Mouse (Mus musculus): ENCODE results near the gene Mlxip. TPM values are rescaled to one million over a fixed set of nuclear protein-coding genes. Genes with fewer than 3 reads are reported as not detected.

Gene Mlxip
- polyA plus RNA-seq, 1 experiment from 2014 or later: 12.4 TPM

DNA sequence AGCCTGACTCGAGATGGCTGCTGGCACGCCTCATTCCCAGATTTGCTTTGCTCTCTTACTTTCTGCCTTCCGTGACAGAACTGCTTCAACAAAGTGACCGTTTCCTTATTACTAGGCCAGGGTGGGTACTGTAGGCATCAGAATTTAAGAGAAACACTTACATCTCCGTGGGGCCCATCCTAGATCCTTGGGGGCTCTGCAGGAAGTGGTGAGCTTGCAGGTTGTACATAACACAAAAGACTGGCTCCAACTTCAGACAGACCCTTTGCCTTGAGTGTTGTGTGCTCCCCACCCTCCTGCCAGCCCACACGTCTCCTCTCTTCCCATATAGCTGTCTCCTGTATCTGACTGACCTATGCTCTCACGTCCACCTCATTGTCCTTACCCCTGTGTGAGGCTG lies 57.3 kb downstream of the Mlxip start:
- Histone ChIP-seq H3K4me3 (ENCODE audit: low read length) (no peak overlapping the region), H3K27ac (ENCODE audit: low read length) (no peak overlapping the region), H3K9ac (ENCODE audit: low read length) (no peak overlapping the region), H3K4me1 (ENCODE audit: control insufficient read depth, insufficient read depth, low read length) (no peaks in the 10 kb centered on the region), H3K27me3 (ENCODE audit: control insufficient read depth, insufficient read depth, low read length) (no peaks in the 10 kb centered on the region), H3K36me3 (ENCODE audit: control insufficient read depth, insufficient read depth) (peaks cover 47% of the 10 kb centered on the region), H3K9me3 (replicated peaks; ENCODE audit: control insufficient read depth, low read length) (no peaks in the 10 kb centered on the region), H3K4me2 (ENCODE audit: low read depth, low read length) (no peak overlapping the region)
- WGBS: 90% methylated on average over 7 of the region's 7 CpGs
- no peak for ATAC-seq (replicated peaks; ENCODE audit: extremely low read depth, insufficient read depth, low FRiP score)

DNA sequence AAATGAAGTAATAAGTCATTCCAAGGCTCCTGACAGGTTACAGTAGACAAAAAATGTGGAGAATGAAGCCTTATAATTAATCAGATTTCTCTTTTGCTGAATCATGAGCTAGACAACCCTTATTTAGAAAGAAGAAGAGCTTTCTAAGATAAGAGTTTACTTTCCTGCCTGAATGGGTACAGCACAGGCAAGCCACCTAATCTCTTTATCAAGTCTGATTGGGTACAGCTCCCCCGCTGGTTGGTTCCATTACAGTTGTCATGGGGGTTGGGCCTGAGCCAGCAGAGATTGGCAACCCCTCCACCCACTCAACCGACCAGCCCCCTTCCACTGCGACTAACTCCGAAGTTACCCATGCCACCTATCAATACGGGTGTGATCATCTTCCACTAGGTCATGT lies 66.8 kb downstream of the Mlxip start:
- no peaks in the 10 kb centered on the region for H3K27me3 ChIP-seq (ENCODE audit: control insufficient read depth, insufficient read depth, low read length)
- WGBS: 46% methylated on average over 5 of the region's 5 CpGs
- no peaks in the 10 kb centered on the region for H3K4me1 ChIP-seq (ENCODE audit: control insufficient read depth, insufficient read depth, low read length)
- no peak overlapping the region for H3K9ac ChIP-seq (ENCODE audit: low read length)
- no peak overlapping the region for H3K4me3 ChIP-seq (ENCODE audit: low read length)
- H3K27ac ChIP-seq (ENCODE audit: low read length): no peak overlapping the region
- ATAC-seq (replicated peaks; ENCODE audit: extremely low read depth, insufficient read depth, low FRiP score): no peak
- H3K9me3 ChIP-seq (replicated peaks; ENCODE audit: control insufficient read depth, low read length): no peaks in the 10 kb centered on the region
- no peak overlapping the region for H3K4me2 ChIP-seq (ENCODE audit: low read depth, low read length)
- no peaks in the 10 kb centered on the region for H3K36me3 ChIP-seq (ENCODE audit: control insufficient read depth, insufficient read depth)

DNA sequence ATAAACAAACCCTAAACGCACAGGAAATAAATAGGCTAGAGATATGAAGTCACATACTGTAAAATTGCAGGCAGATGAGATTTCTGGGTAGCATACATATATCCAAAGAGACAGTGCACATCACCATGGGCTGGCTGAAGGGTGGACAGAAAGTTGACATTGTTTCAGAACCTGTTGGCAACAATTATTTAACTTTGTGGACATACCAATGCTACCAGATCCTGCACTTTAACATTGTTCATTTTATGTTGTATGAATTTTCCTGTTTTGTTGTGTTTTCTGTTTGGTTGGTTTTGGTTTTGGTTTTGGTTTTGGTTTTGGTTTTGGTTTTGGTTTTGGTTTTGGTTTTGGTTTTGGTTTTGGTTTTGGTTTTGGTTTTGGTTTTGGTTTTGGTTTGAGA lies 70.0 kb downstream of the Mlxip start:
- Histone ChIP-seq H3K4me3 (ENCODE audit: low read length) (no peak overlapping the region), H3K36me3 (ENCODE audit: control insufficient read depth, insufficient read depth) (no peaks in the 10 kb centered on the region), H3K4me2 (ENCODE audit: low read depth, low read length) (no peak overlapping the region), H3K27ac (ENCODE audit: low read length) (no peak overlapping the region), H3K27me3 (ENCODE audit: control insufficient read depth, insufficient read depth, low read length) (no peaks in the 10 kb centered on the region), H3K4me1 (ENCODE audit: control insufficient read depth, insufficient read depth, low read length) (no peaks in the 10 kb centered on the region), H3K9ac (ENCODE audit: low read length) (no peak overlapping the region), H3K9me3 (replicated peaks; ENCODE audit: control insufficient read depth, low read length) (no peaks in the 10 kb centered on the region)
- 98% methylated on average over 1 of the region's 1 CpGs for WGBS
- ATAC-seq (replicated peaks; ENCODE audit: extremely low read depth, insufficient read depth, low FRiP score): no peak

DNA sequence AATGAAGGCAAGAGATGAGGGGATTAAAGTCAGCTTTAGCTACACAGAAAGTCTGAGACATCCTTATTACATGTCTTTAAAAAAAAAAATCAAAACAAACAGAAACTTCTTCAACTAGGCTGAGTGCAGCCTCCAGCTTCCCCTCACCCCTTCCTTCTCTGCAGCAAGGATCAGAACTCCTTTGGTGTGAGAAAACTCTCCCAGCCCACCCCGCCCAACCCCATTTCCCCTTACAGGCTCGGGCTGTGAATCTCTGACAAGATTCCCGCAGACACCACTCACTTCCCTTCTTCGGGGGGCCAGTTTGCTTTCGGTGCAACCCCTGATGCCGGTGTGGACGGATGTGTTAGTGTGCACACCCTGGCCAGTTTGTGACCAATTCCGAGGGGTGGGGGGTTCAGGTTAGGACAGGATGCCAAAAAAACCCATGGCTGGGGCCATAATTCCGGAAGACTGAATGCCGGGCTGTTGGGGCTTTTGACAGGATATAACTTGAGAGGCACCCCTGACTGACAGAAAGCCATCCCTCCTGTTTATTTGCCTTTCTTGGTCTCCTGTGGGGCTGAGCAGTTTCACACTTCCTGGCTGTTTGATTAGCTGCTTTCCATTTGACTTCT lies 76.3 kb downstream of the Mlxip start:
- Histone ChIP-seq H3K27ac (ENCODE audit: low read length) (0 out of 2 replicates have a peak overlapping the region, but pooled peaks have one; percentile 29), H3K27me3 (ENCODE audit: control insufficient read depth, insufficient read depth, low read length) (no peaks in the 10 kb centered on the region), H3K4me3 (ENCODE audit: low read length) (peak overlapping the region; percentile 40), H3K9me3 (replicated peaks; ENCODE audit: control insufficient read depth, low read length) (no peaks in the 10 kb centered on the region), H3K4me2 (ENCODE audit: low read depth, low read length) (peak overlapping the region; percentile 56), H3K9ac (ENCODE audit: low read length) (peak overlapping the region; percentile 46; the same call in 1 of the 2 replicates), H3K36me3 (ENCODE audit: control insufficient read depth, insufficient read depth) (no peaks in the 10 kb centered on the region), H3K4me1 (ENCODE audit: control insufficient read depth, insufficient read depth, low read length) (peaks cover 7% of the 10 kb centered on the region; the same call in 1 of the 2 replicates)
- no peak for ATAC-seq (replicated peaks; ENCODE audit: extremely low read depth, insufficient read depth, low FRiP score)
- WGBS: 10% methylated on average over 10 of the region's 10 CpGs

DNA sequence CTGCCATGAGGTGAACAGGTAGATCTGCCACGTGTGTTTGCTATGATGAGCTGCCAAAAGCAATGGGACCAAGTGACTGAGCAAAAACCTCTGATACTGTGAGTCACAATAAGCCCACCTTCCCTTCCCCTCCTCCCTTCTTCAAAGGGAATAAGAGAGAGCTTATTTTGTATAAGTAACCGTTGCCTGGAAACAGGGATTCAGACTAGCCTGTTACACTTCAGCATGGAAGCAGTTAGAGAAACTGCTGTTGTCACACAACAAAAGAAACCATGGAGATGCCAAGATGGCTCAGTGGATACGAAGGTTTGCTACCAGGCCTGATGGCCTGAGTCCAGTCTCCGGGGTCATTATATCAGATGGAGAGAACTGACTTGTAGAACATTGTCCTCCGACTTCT lies 79.2 kb downstream of the Mlxip start:
- Histone ChIP-seq H3K4me3 (ENCODE audit: low read length) (no peak overlapping the region), H3K27me3 (ENCODE audit: control insufficient read depth, insufficient read depth, low read length) (no peaks in the 10 kb centered on the region), H3K36me3 (ENCODE audit: control insufficient read depth, insufficient read depth) (no peaks in the 10 kb centered on the region), H3K27ac (ENCODE audit: low read length) (no peak overlapping the region), H3K4me2 (ENCODE audit: low read depth, low read length) (no peak overlapping the region), H3K9me3 (replicated peaks; ENCODE audit: control insufficient read depth, low read length) (no peaks in the 10 kb centered on the region), H3K9ac (ENCODE audit: low read length) (no peak overlapping the region), H3K4me1 (ENCODE audit: control insufficient read depth, insufficient read depth, low read length) (peaks cover 7% of the 10 kb centered on the region; the same call in 1 of the 2 replicates)
- no peak for ATAC-seq (replicated peaks; ENCODE audit: extremely low read depth, insufficient read depth, low FRiP score)
- 82% methylated on average over 5 of the region's 5 CpGs for WGBS

DNA sequence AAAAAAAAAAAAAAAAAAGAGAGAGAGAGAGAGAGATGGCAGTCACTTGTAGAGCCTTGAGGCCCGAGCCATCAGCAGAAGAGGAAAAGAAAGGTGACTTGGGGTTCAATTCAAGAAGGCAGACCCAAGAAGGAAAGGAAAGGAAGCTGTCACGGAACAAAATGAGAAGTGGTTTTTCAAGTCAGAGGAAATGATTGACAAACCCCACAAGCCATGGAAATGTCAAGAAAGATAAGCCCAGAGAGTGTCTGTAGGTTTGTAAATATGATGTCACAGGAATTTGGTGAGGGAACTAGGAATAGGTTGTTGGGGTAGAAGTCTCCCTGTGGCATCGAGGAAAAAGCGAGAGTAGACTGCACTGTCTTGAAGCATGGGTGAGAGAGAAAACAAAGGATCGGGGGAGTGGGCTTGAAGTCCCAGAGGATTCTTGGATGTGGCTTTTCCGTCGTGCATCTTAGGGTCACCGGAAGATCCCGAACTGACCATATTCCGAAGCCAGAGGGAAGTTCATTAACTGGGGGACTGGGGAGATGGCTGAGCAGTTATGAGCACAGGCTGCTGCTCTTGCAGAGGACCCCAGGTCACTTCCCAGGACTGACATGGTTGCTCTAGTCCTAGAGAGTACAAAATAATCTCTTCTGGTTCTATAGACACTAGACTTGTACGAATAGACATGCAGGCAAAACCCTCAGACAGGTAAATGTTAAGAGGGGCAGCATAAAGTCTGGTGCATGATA lies 93.2 kb downstream of the Mlxip start:
- 72% methylated on average over 11 of the region's 11 CpGs for WGBS
- H3K4me2 ChIP-seq (ENCODE audit: low read depth, low read length): no peak overlapping the region

DNA sequence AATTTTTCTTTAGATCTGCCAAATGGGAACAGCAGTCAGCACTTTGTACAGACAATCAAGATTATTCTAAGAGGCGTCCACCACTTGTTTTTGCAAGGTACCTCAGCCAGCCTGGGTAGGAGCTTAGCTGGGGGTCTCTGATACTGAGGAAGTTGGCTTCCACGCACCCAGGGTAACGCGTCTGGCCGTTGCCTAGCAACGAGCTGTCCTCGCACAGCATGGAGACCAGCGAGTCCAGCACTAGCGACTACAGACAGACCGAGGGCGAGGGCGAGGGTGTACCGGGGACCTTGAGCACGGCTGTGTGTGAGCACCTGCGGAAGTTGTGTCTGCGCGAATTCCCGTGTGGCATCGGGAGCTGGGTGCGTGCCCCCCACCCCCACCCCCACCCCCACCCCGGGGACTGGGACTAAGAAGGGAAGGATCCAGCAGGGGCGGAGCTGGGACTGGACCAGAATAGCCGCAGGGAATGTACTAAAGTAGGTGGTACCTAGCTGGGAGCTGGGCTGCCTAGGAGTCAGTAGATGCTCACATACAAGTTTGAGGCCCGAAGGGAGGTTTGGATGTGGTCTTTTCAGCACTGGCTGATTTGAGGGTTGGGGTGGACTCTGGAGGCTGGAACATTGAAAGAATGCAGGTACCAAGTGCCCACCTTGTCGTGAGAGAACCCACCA lies 94.7 kb downstream of the Mlxip start, which contains the start of the genes Lrrc43 and Il31:
Gene Lrrc43, plus strand, starts transcription at position 194 of the 674 bp plus-strand sequence.
Gene Il31, minus strand, starts transcription at position 378 of the 674 bp plus-strand sequence.
- H3K9ac ChIP-seq (ENCODE audit: low read length): no peak within 1 kb of the TSS
- H3K36me3 ChIP-seq (ENCODE audit: control insufficient read depth, insufficient read depth): no peaks in the 10 kb centered on the region
- no peaks in the 10 kb centered on the region; the same call in 1 of the 2 replicates for H3K27me3 ChIP-seq (ENCODE audit: control insufficient read depth, insufficient read depth, low read length)
- peak within 1 kb of the TSS; percentile 66 for H3K4me2 ChIP-seq (ENCODE audit: low read depth, low read length)
- H3K4me3 ChIP-seq (ENCODE audit: low read length): peak within 1 kb of the TSS; percentile 35
- 7% methylated on average over 25 of the region's 25 CpGs for WGBS
- peaks cover 5% of the 10 kb centered on the region; the same call in 1 of the 2 replicates for H3K4me1 ChIP-seq (ENCODE audit: control insufficient read depth, insufficient read depth, low read length)
- no peak for ATAC-seq (replicated peaks; ENCODE audit: extremely low read depth, insufficient read depth, low FRiP score)
- no peak within 1 kb of the TSS for H3K27ac ChIP-seq (ENCODE audit: low read length)
- H3K9me3 ChIP-seq (replicated peaks; ENCODE audit: control insufficient read depth, low read length): no peaks in the 10 kb centered on the region

More for the DNA sequence above, 93.2 kb downstream of the Mlxip start:
- Histone ChIP-seq H3K27ac (ENCODE audit: low read length) (no peak overlapping the region), H3K36me3 (ENCODE audit: control insufficient read depth, insufficient read depth) (no peaks in the 10 kb centered on the region), H3K9ac (ENCODE audit: low read length) (no peak overlapping the region), H3K9me3 (replicated peaks; ENCODE audit: control insufficient read depth, low read length) (no peaks in the 10 kb centered on the region), H3K4me3 (ENCODE audit: low read length) (no peak overlapping the region), H3K4me1 (ENCODE audit: control insufficient read depth, insufficient read depth, low read length) (peaks cover 5% of the 10 kb centered on the region; the same call in 1 of the 2 replicates), H3K27me3 (ENCODE audit: control insufficient read depth, insufficient read depth, low read length) (no peaks in the 10 kb centered on the region; the same call in 1 of the 2 replicates)
- ATAC-seq (replicated peaks; ENCODE audit: extremely low read depth, insufficient read depth, low FRiP score): no peak

DNA sequence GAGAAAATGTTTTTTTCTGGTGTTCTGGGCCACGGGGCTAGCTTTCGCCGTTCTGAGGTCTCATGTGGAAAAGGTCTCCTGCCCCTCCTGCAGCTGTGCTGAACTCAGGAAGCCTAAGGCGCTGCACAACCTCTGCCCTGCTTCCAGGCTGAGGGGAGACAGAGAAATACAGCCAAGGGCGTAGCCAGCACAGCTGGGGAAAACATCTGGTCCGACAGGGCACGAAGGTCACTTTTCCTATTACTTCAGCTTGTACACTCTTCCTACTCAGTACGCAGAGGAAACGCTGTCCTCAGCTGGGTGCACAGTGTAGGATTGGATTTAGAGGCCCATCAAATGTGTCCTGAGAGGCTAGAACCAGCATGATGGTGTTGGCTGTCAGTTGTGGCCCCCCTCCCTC lies 95.3 kb downstream of the Mlxip start:
- WGBS: 62% methylated on average over 9 of the region's 9 CpGs

More for the DNA sequence above, 95.3 kb downstream of the Mlxip start:
- no peak; the same call in 1 of the 2 replicates for ATAC-seq (replicated peaks; ENCODE audit: extremely low read depth, insufficient read depth, low FRiP score)
- no peaks in the 10 kb centered on the region for H3K9me3 ChIP-seq (replicated peaks; ENCODE audit: control insufficient read depth, low read length)
- H3K27ac ChIP-seq (ENCODE audit: low read length): no peak overlapping the region
- H3K9ac ChIP-seq (ENCODE audit: low read length): no peak overlapping the region
- H3K4me1 ChIP-seq (ENCODE audit: control insufficient read depth, insufficient read depth, low read length): peaks cover 5% of the 10 kb centered on the region; the same call in 1 of the 2 replicates
- H3K4me2 ChIP-seq (ENCODE audit: low read depth, low read length): no peak overlapping the region
- H3K36me3 ChIP-seq (ENCODE audit: control insufficient read depth, insufficient read depth): no peaks in the 10 kb centered on the region
- no peak overlapping the region for H3K4me3 ChIP-seq (ENCODE audit: low read length)
- no peaks in the 10 kb centered on the region; the same call in 1 of the 2 replicates for H3K27me3 ChIP-seq (ENCODE audit: control insufficient read depth, insufficient read depth, low read length)
